ENCODE assay signal across 8 mouse cellular contexts in genomic region chr8:104541515-104541880, GRCm38 (mm10). TPM values are rescaled to one million over a fixed set of nuclear protein-coding genes. Genes with fewer than 3 reads are reported as not detected.
DNase-seq lines count a peak whose midpoint lies in the region; ATAC-seq lines count a peak whose summit lies in the region.

No protein-coding gene starts in this region.

- H3K27ac ChIP-seq in kidney, embryonic 15.5 days: no peak overlapping the region
- no peak overlapping the region for H3K27ac ChIP-seq in embryonic facial prominence, embryonic 14.5 days (replicated peaks; ENCODE audit: low read depth, low read length)
- no peak overlapping the region for H3K27ac ChIP-seq in intestine, embryonic 14.5 days (ENCODE audit: low read depth)
- no peak overlapping the region for H3K27ac ChIP-seq in midbrain, embryonic 16.5 days (ENCODE audit: low read length)

- ATAC-seq in kidney, embryonic 15.5 days (replicated peaks; ENCODE audit: low FRiP score): no peak
- no peak for ATAC-seq in embryonic facial prominence, embryonic 14.5 days (ENCODE audit: low read depth)
- ATAC-seq in intestine, embryonic 14.5 days (replicated peaks; ENCODE audit: low FRiP score, low TSS enrichment, low read depth): no peak
- no peak; the same call in 1 of the 2 replicates for ATAC-seq in midbrain, embryonic 16.5 days

- peaks cover 19% of the 10 kb centered on the region for H3K4me1 ChIP-seq in kidney, embryonic 15.5 days
- H3K4me1 ChIP-seq in embryonic facial prominence, embryonic 14.5 days (ENCODE audit: control insufficient read depth, insufficient read depth, low read length): 0 out of 2 replicates have a peak, but pooled peaks cover 5% of the 10 kb centered on the region
- H3K4me1 ChIP-seq in intestine, embryonic 14.5 days (replicated peaks; ENCODE audit: control insufficient read depth, insufficient read depth, low read length): peaks cover 7% of the 10 kb centered on the region; the same call in 1 of the 2 replicates
- peaks cover 10% of the 10 kb centered on the region; the same call in 1 of the 2 replicates for H3K4me1 ChIP-seq in midbrain, embryonic 16.5 days (ENCODE audit: control insufficient read depth, insufficient read depth, low read length)

- H3K4me3 ChIP-seq in kidney, embryonic 15.5 days (replicated peaks): peak overlapping the region; percentile 55
- H3K4me3 ChIP-seq in embryonic facial prominence, embryonic 14.5 days (ENCODE audit: low read depth, low read length): peak overlapping the region; percentile 47
- H3K4me3 ChIP-seq in intestine, embryonic 14.5 days (ENCODE audit: low read depth, low read length): peak overlapping the region; percentile 44
- peak overlapping the region; percentile 62 for H3K4me3 ChIP-seq in midbrain, embryonic 16.5 days (ENCODE audit: low read depth, low read length)

- no peak for DNase-seq in kidney, adult 18-20 months
- no peak for DNase-seq in embryonic facial prominence, embryonic 14.5 days (ENCODE audit: low spot score)
- DNase-seq in intestine, embryonic 14.5 days (ENCODE audit: low spot score): no peak
- DNase-seq in embryo, embryonic 9.5 days (ENCODE audit: extremely low spot score): no peak
- DNase-seq in urinary bladder, postnatal 10 days (ENCODE audit: low spot score): no peak
- DNase-seq in retina, embryonic 14.5 days (ENCODE audit: low spot score): no peak

- H3K4me2 ChIP-seq in kidney, embryonic 15.5 days: peak overlapping the region; percentile 96
- H3K4me2 ChIP-seq in embryonic facial prominence, embryonic 14.5 days (ENCODE audit: low read depth, low read length): peak overlapping the region; percentile 95
- H3K4me2 ChIP-seq in intestine, embryonic 14.5 days (ENCODE audit: low read length): peak overlapping the region; percentile 88
- peak overlapping the region; percentile 100 for H3K4me2 ChIP-seq in midbrain, embryonic 16.5 days (ENCODE audit: low read length)

- no peaks in the 10 kb centered on the region for H3K9me3 ChIP-seq in kidney, embryonic 15.5 days (replicated peaks)
- no peaks in the 10 kb centered on the region for H3K9me3 ChIP-seq in embryonic facial prominence, embryonic 14.5 days (ENCODE audit: control insufficient read depth, low read length)
- H3K9me3 ChIP-seq in intestine, embryonic 14.5 days (ENCODE audit: control insufficient read depth, low read length): no peaks in the 10 kb centered on the region
- H3K9me3 ChIP-seq in midbrain, embryonic 16.5 days (replicated peaks; ENCODE audit: control insufficient read depth, low read length, poor library complexity, severe bottlenecking): no peaks in the 10 kb centered on the region

- 12% methylated on average over 8 of the region's 8 CpGs for whole genome bisulfite sequencing in kidney, embryonic 15.5 days
- WGBS in embryonic facial prominence, embryonic 14.5 days: 14% methylated on average over 8 of the region's 8 CpGs
- WGBS in intestine, embryonic 14.5 days: 16% methylated on average over 8 of the region's 8 CpGs
- 11% methylated on average over 8 of the region's 8 CpGs for WGBS in midbrain, embryonic 16.5 days

- H3K9ac ChIP-seq in kidney, embryonic 15.5 days: peak overlapping the region; percentile 29; the same call in 1 of the 2 replicates
- no peak overlapping the region for H3K9ac ChIP-seq in embryonic facial prominence, embryonic 14.5 days (ENCODE audit: low read depth, low read length)
- H3K9ac ChIP-seq in intestine, embryonic 14.5 days (ENCODE audit: low read length): no peak overlapping the region
- H3K9ac ChIP-seq in midbrain, embryonic 16.5 days (ENCODE audit: low read depth, low read length): peak overlapping the region; percentile 60

- H3K36me3 ChIP-seq in kidney, embryonic 15.5 days: no peaks in the 10 kb centered on the region
- H3K36me3 ChIP-seq in embryonic facial prominence, embryonic 14.5 days (ENCODE audit: control insufficient read depth, insufficient read depth, low read length): no peaks in the 10 kb centered on the region
- no peaks in the 10 kb centered on the region for H3K36me3 ChIP-seq in intestine, embryonic 14.5 days (ENCODE audit: control insufficient read depth, insufficient read depth, low read length)
- no peaks in the 10 kb centered on the region for H3K36me3 ChIP-seq in midbrain, embryonic 16.5 days (ENCODE audit: control insufficient read depth, insufficient read depth, low read length)

- H3K27me3 ChIP-seq in kidney, embryonic 15.5 days: peaks cover 60% of the 10 kb centered on the region
- peaks cover 53% of the 10 kb centered on the region for H3K27me3 ChIP-seq in embryonic facial prominence, embryonic 14.5 days (replicated peaks; ENCODE audit: control insufficient read depth, insufficient read depth, low read length)
- H3K27me3 ChIP-seq in intestine, embryonic 14.5 days (replicated peaks; ENCODE audit: control insufficient read depth, insufficient read depth, low read length): peaks cover 64% of the 10 kb centered on the region
- peaks cover 39% of the 10 kb centered on the region for H3K27me3 ChIP-seq in midbrain, embryonic 16.5 days (ENCODE audit: control insufficient read depth, insufficient read depth, low read depth, low read length)

RNA-seq across cellular contexts. Expression of gene Car7, which starts 7.0 kb away (rescaled TPM):
- 2.3 and 2.4 TPM in 2 replicates for polyA plus RNA-seq in kidney, embryonic 15.5 days (2015; fragmentation: Nextera tagmentation; extraction: Ambion mirVana)
- 1.0 and 1.6 TPM in 2 replicates for polyA plus RNA-seq in embryonic facial prominence, embryonic 14.5 days (2014; fragmentation: Nextera tagmentation; extraction: Ambion mirVana)
- 0.92 and 2.0 TPM in 2 replicates for polyA plus RNA-seq in intestine, embryonic 14.5 days (2014; fragmentation: Nextera tagmentation; extraction: Ambion mirVana)
- polyA plus RNA-seq in midbrain, embryonic 16.5 days (2015; fragmentation: Nextera tagmentation; extraction: Ambion mirVana): 3.5 and 4.6 TPM in 2 replicates

RNA-seq across cellular contexts. Expression of gene Nae1, which starts 7.1 kb away (rescaled TPM):
- 105 and 115 TPM in 2 replicates for polyA plus RNA-seq in kidney, embryonic 15.5 days (2015; fragmentation: Nextera tagmentation; extraction: Ambion mirVana)
- 89.0 and 100 TPM in 2 replicates for polyA plus RNA-seq in embryonic facial prominence, embryonic 14.5 days (2014; fragmentation: Nextera tagmentation; extraction: Ambion mirVana)
- polyA plus RNA-seq in intestine, embryonic 14.5 days (2014; fragmentation: Nextera tagmentation; extraction: Ambion mirVana): 85.8 and 98.9 TPM in 2 replicates
- 106 and 110 TPM in 2 replicates for polyA plus RNA-seq in midbrain, embryonic 16.5 days (2015; fragmentation: Nextera tagmentation; extraction: Ambion mirVana)

RNA-seq across cellular contexts. Expression of gene Terb1, which starts 31.8 kb away (rescaled TPM):
- polyA plus RNA-seq in kidney, embryonic 15.5 days (2015; fragmentation: Nextera tagmentation; extraction: Ambion mirVana): 0.32 and 0.48 TPM in 2 replicates
- polyA plus RNA-seq in embryonic facial prominence, embryonic 14.5 days (2014; fragmentation: Nextera tagmentation; extraction: Ambion mirVana): 0.53 and 0.62 TPM in 2 replicates
- 0.34 and 0.36 TPM in 2 replicates for polyA plus RNA-seq in intestine, embryonic 14.5 days (2014; fragmentation: Nextera tagmentation; extraction: Ambion mirVana)
- 0.70 and 0.81 TPM in 2 replicates for polyA plus RNA-seq in midbrain, embryonic 16.5 days (2015; fragmentation: Nextera tagmentation; extraction: Ambion mirVana)

RNA-seq across cellular contexts. Expression of gene Pdp2, which starts 49.8 kb away (rescaled TPM):
- polyA plus RNA-seq in kidney, embryonic 15.5 days (2015; fragmentation: Nextera tagmentation; extraction: Ambion mirVana): 17.8 and 18.7 TPM in 2 replicates
- 8.1 and 8.2 TPM in 2 replicates for polyA plus RNA-seq in embryonic facial prominence, embryonic 14.5 days (2014; fragmentation: Nextera tagmentation; extraction: Ambion mirVana)
- polyA plus RNA-seq in intestine, embryonic 14.5 days (2014; fragmentation: Nextera tagmentation; extraction: Ambion mirVana): 13.4 and 14.9 TPM in 2 replicates
- 23.5 and 25.7 TPM in 2 replicates for polyA plus RNA-seq in midbrain, embryonic 16.5 days (2015; fragmentation: Nextera tagmentation; extraction: Ambion mirVana)

Comparison
In these comparisons a context has a peak if more than half of its experiments do, and no peak if none do; other contexts are left out.
1. H3K9ac ChIP-seq: peak in kidney, embryonic 15.5 days (single experiment) and midbrain, embryonic 16.5 days (single experiment); none in embryonic facial prominence, embryonic 14.5 days (single experiment) and intestine, embryonic 14.5 days (single experiment).
2. Peak in every context shown above with its lines, with median percentiles within 50 percentile points of each other: H3K4me2 ChIP-seq and H3K4me3 ChIP-seq.